Mouse (Mus musculus) left cerebral cortex, postnatal 4 days (tissue): ENCODE measurements at regions not wholly inside any gene's neighbourhood (a gene's known extent, or its start where the extent isn't known, plus 50 kb on each side); places are given as distances from the start of the nearest gene placed in this dataset.
"Not testable (repeated sequence)": the region's sequence is repeated elsewhere in the genome, so short reads cannot be mapped to it uniquely, and the experiment has no call there.

Experiments used
- DNase-seq: peaks from one replicate; pipeline ENCODE4 v3.0.0-alpha.2; 2022
- intact Hi-C: fragments of 180-260 bp; cut with DNase I; formaldehyde crosslinking; loops from one replicate; pipeline ENCODE4 v1.15.1; 2025

- intact Hi-C loops = no loop called here
- no peak for DNase-seq
These were observed 119.6 kb upstream of the Nt5e start for GRCm38 (mm10) chr9:88207378-88207777.

DNA sequence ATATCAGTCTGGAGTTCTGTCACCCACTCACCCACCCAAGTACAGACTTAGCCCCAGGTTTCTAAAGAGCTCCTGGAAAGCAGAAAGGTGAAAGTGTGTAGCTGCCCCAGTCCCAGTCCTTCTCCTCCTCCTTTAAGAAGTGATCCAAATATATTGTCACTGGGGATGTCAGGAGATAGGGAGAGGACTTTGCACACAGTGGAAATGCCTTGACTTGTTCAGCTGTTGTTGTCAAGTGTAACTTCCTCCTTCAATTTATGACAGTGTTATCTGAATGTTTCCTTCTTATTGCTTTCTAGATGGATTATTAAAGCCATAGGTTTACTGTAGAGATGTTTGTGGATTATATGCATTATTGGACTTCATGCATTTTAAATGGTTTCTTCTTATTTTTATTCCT is 119.0 kb upstream of the Nt5e start:
- intact Hi-C loops = no loop called here
- no peak for DNase-seq

DNA sequence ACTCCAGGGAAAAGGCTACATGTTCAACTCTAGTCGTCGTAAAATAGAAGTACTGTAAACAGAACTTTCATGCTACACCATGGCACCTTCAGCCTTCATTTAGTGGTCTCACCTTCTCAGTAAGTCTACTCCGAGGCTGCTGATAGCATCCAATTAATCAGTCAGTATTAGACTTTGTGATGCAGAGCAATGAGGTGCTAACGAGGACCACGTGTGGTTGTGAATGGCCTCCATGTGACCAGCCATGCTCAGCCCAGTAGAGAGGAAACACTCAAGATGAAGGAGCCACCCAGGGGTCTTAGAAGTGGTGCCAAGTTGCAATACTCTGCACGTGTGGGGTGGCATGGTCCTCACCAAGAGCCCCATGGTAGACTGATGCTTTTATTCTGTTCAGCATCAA is 112.2 kb upstream of the Nt5e start:
- no peak for DNase-seq
- intact Hi-C loops = no loop called here

- intact Hi-C loops = loop anchor here (10.0 kb wide), 2 partner anchors 486 to 796 kb away; partner anchors contain the start of gene Tbx18
- no peak for DNase-seq
These were observed 106.6 kb upstream of the Nt5e start for GRCm38 (mm10) chr9:88220360-88220759.

DNA sequence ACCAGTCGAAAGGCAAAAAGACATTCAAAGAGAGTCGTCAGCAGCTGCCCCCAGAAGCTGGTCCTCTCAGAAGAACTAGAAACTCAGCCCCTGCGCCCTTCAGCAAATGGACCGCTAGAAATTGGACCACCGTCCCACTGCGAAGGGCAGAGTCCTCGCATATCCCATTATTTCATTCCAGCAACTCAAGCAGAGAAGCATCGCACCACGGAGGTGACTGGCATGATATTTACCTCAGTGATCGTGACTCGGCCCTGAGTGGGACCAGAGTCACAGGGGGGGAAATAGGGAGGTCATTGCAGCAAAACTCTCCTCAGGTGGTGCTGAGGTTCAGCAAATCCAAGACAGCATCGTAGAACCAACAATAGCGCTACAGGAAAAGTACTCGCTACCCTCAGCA is 105.7 kb upstream of the Nt5e start:
- intact Hi-C loops = loop anchor here (10.0 kb wide), 2 partner anchors 486 to 796 kb away; partner anchors contain the start of gene Tbx18
- no peak for DNase-seq

DNA sequence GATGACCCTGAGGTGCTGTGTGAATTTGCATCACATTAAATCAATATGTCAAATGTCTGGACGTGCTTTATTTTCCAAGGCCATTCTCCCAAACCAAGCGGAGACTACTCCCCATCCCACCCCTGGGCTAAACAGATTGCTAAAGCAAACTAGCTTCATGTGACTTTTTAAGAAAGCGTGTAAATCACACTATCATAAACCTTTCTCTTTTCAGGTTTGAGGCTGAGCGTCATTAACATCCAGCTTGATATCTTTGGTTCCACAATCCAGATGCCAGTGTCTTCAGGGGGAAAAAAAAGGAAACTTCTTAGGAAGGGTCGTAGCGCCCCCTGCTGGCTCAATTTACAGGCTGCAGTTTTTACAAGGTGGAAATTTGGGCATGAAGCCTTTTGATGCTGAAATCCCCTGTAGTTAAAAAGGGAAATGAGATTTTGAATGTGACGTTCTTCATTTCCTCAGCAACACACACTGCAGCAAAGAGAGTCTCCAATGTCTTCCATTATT is 105.1 kb upstream of the Nt5e start:
- intact Hi-C loops = loop anchor here (10.0 kb wide), 2 partner anchors 487 to 797 kb away; partner anchors contain the start of gene Tbx18
- peak; percentile 72 for DNase-seq

DNA sequence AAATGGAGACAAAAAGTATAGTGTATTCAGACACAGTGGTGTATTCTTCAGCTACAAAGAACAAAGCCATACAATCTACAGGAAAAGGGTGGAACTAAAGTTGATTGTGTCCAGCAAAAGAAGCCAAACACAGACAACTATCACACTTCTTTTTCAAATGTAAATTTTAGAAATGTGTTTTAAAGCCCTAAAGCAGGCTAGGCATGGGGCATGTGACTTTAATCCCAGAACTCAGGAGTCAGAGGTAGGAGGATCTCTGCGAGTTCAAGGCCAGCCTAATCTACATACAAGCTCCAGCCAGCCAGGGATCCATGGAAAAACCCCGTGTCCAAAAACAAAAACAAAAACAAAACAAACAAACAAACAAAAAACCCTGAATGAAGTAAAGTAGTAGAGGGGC is 89.9 kb upstream of the Nt5e start:
- intact Hi-C loops = no loop called here
- no peak for DNase-seq

DNA sequence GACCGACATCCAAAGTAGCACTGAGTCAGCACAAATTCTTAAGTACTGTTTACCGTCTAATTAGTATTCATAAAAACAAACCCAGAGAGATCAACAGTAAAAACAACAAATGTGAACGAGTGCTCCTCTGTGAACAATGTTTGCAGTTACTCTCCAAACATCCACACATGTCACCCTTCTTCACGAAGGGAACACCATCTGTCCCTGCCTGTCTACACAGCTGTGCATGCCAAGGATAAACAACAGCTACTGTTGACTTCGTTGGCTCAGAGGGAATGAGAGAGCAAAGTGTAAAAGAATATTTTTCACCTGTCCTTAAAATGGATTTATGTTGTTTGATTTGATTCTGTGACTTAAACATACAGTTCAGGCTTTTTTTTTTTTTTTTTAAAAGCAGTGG is 88.7 kb upstream of the Nt5e start:
- no peak for DNase-seq
- intact Hi-C loops = no loop called here

DNA sequence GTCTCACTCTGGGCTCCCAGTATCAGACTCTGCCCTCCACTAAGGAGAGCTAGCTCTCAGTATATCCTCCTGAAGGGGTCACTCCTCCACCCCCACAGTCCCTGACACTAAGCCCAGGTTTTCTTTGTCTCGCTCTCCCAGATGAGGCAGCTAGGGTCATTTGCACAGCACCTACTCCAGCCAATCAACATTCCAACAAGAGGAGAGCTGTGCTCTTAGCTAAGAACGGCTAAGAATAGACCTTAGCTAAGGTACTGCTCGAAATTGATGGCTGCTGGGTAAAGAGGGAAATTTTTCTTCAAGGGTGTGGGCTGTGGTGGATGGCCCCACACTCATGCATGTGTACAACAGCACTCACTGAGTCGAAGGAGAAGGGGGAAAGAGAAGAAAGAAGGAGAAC is 86.3 kb upstream of the Nt5e start:
- intact Hi-C loops = loop anchor here (5.0 to 10.0 kb wide), 2 partner anchors 122 to 294 kb away; no protein-coding TSS in a partner anchor
- no peak for DNase-seq

DNA sequence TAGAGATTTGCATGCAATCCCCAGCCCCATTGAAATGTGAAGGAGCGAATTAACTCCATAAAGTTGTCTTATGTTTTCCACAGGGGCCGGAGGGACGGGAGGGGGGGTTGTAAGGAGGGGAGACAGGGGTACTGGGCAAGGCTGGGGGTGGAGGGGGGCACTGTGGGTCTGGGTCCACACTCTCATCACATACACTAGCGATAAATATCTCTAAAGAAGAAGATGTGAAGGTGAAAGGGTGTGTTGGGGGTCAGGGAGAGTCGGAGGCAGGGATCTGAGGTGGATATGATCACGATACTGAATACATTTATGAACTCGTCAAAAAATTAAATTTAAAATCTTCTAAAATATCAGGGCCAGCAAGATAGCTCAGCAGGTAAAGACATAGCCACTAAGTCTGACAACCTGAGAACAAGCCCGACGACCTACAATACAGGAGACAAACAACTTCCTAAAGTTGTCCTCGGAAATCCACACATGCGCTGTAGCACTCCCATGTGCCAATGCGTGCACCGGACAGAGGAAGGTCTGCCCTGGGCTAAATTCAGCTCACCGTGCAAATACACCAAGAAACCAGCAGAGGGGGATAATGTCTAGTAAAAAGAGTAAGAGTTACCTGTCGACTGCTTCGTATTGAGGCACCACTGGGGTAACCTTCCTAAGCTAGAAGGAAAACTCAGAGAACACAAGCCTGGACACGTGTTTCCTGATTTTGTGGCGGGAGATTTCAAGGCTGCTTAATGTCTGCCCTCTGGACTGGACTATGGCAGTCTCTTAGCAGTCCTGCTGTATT is 85.6 kb upstream of the Nt5e start:
- peak; percentile 74 for DNase-seq
- intact Hi-C loops = loop anchor here (5.0 to 10.0 kb wide), 2 partner anchors 121 to 293 kb away; no protein-coding TSS in a partner anchor

DNA sequence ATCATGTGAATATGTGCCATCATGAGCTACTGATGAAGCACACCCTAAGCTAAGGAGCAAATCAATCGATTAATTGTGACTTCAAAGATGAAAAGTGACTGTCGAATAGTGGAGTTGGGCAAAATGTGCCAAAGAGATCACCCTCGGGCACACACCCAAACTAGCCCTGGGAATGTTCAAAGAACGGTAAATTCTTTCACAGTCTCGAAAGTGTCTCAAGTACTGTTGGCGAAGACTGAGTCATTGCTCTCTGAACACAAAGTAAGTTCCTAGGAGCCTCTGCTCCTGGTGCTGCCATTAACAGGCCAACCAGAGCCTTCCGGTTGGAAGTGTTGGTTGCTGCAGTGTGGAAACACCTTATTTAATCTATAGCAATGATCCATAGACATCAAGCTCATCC is 84.5 kb upstream of the Nt5e start:
- intact Hi-C loops = loop anchor here (5.0 to 10.0 kb wide), 2 partner anchors 120 to 292 kb away; no protein-coding TSS in a partner anchor
- DNase-seq = no peak

DNA sequence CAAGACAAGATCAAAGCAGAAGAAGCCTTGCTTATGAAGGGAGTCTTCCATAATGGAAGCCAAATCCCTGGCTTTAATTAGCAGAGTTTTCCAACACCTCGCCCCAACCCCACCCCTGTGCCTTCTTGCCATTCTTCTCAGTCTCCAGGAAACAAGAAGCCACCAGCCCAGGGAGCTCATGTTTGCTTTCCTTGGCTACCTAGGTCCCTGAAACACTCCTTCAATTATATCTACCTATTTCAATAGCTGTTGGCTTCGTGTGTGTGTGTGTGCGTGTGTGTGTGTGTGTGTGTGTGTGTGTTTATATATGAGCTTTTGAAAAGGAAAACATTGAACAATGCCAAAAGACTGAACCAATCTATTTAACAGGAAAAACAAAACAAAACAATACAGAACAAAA is 82.5 kb upstream of the Nt5e start:
- intact Hi-C loops = loop anchor here (5.0 to 10.0 kb wide), 2 partner anchors 118 to 290 kb away; no protein-coding TSS in a partner anchor
- no peak for DNase-seq

- no peak for DNase-seq
- intact Hi-C loops = no loop called here
These were observed 71.0 kb upstream of the Nt5e start for GRCm38 (mm10) chr9:88255948-88256347.

GRCm38 (mm10) chr9:88259627-88260026 is 67.4 kb upstream of the Nt5e start:
- intact Hi-C loops = no loop called here
- DNase-seq = peak; percentile 13

- intact Hi-C loops = no loop called here
- no peak for DNase-seq
These were observed 66.8 kb upstream of the Nt5e start for GRCm38 (mm10) chr9:88260072-88260635.

- intact Hi-C loops = no loop called here
- DNase-seq = no peak
These were observed 64.5 kb upstream of the Nt5e start for GRCm38 (mm10) chr9:88262461-88262860.

GRCm38 (mm10) chr9:88266346-88266745 is 60.7 kb upstream of the Nt5e start:
- intact Hi-C loops, DNase-seq: not testable (repeated sequence)

GRCm38 (mm10) chr9:88268811-88269210 is 58.2 kb upstream of the Nt5e start:
- intact Hi-C loops = no loop called here
- no peak for DNase-seq

DNA sequence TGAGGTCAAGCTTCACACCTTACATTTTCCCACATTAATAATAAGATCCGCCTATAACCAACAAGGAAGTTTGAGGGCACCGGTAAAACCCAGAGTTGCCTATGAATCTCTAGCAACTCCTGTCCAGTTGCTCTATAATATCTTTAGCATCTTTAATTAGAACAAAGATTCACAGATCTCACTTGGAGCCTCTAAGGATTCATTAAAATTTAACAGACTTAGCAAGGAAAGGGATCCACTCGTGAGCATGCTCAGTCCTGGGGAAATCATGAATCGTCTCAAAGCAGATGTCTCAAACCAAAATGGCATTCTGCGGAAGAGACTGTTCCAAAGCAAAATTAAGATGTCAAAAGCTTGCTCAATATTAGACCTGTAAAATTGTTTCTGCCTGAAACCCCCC is 57.8 kb upstream of the Nt5e start:
- no peak for DNase-seq
- intact Hi-C loops = no loop called here

DNA sequence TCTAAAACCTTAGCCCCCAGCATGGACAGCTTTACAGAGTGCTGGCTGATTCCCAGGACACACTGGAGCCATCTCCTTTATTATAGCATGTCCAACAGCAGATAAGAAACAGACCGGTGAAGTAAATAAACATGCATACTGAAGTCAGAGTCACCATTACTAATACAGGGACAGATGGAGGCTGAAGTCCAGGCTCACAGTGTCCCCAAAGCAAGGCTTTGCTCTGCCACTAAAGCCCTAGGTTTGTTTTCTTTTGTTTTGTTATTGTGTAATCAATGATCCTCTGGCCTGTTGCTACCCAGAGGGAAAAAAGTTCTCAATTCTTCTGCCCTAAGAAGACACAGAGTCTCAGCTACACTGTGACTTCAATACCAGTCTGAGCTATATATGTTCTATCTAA is 56.2 kb upstream of the Nt5e start:
- intact Hi-C loops = no loop called here
- DNase-seq = no peak

DNA sequence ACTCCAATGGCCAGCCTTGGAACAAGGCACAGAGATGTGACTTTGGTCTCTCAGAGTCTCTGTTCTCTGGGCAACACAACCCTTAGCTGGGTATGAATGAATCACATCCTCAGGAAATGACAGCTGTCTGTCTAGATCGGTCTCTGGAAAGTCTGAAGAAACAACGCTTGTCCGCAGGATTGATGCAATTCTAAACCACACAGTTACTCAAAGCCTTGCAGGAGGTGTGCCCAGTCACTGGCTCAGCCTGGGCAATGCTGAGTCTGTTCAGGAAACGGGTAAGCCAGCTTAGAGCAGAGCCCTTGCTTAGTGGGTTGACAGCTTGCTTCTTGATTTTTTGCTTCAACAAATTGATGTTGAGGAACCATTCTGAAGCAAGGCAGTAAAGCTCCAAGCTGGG is 53.7 kb upstream of the Nt5e start:
- intact Hi-C loops = no loop called here

GRCm38 (mm10) chr9:88274040-88274439 is 53.0 kb upstream of the Nt5e start:
- DNase-seq = peak; percentile 56

More for the DNA sequence above, 53.7 kb upstream of the Nt5e start:
- DNase-seq = no peak

More at GRCm38 (mm10) chr9:88274040-88274439, 53.0 kb upstream of the Nt5e start:
- intact Hi-C loops = no loop called here
